Mouse (Mus musculus) thymus, adult 2 months (tissue): Measurements from ENCODE around the gene Pnliprp2. TPM values are rescaled to one million over a fixed set of nuclear protein-coding genes. Genes with fewer than 3 reads are reported as not detected.

Experiments
- DNase-seq: peaks from one replicate; pipeline ENCODE4 v3.0.0; 2021
- H3K27ac ChIP-seq: fragments of 200-500 bp; 2 replicates; pipeline ENCODE4 v1.5.1; 2012; ENCODE audit warnings: low read length, control low read depth; ENCODE audit not compliant: control insufficient read depth, insufficient read depth
- H3K27me3 ChIP-seq: fragments of 200-500 bp; 2 replicates; pipeline ENCODE4 v1.6.1; 2012; ENCODE audit warnings: mild to moderate bottlenecking, low read length, moderate library complexity, mixed read lengths; ENCODE audit not compliant: control insufficient read depth, insufficient read depth
- H3K36me3 ChIP-seq: fragments of 200-500 bp; 2 replicates; pipeline ENCODE4 v1.6.1; 2012; ENCODE audit warnings: mild to moderate bottlenecking, low read length, moderate library complexity; ENCODE audit not compliant: control insufficient read depth, insufficient read depth
- H3K4me1 ChIP-seq: fragments of 200-500 bp; replicated peaks from 2 replicates; pipeline ENCODE4 v1.6.1; 2012; ENCODE audit warnings: low read length; ENCODE audit not compliant: control insufficient read depth, insufficient read depth
- H3K4me3 ChIP-seq: fragments of 200-500 bp; 2 replicates; pipeline ENCODE4 v1.5.1; 2012; ENCODE audit warnings: mild to moderate bottlenecking, low read length, control low read depth, moderate library complexity; ENCODE audit not compliant: control insufficient read depth, insufficient read depth
- CTCF ChIP-seq: fragments of 200-500 bp; IDR thresholded peaks from 2 replicates; pipeline ENCODE4 v1.5.1; 2012; ENCODE audit warnings: mild to moderate bottlenecking, control low read depth, low read length, moderate library complexity, borderline replicate concordance; ENCODE audit not compliant: control insufficient read depth, poor library complexity, insufficient read depth; ENCODE audit errors: extremely low read depth
- POLR2A ChIP-seq: fragments of 200-500 bp; IDR thresholded peaks from 2 replicates; pipeline ENCODE4 v1.6.1; 2012; ENCODE audit warnings: mild to moderate bottlenecking, low read length, control low read depth, moderate library complexity; ENCODE audit not compliant: control insufficient read depth, poor library complexity, insufficient read depth; ENCODE audit errors: extremely low read depth
- WGBS: fragments of 180-500 bp; shearing (Covaris S2); methylation state at CpG from one replicate; pipeline ENCODE4 v1.1.7; 2018; 5-methylcytosine and 5-hydroxymethylcytosine counted together
- polyA plus RNA-seq: library from polyadenylated mRNA; depleted of rRNA; stranded (reverse); fragments of >200 nt; gene quantifications from 2 replicates; pipeline ENCODE4 v1.2.3, GENCODE M21; 2012

Pnliprp2 gene
- polyA plus RNA-seq, 1 experiment = not detected

- no peaks in the 10 kb centered on the region for H3K36me3 ChIP-seq
- no peak for TF ChIP-seq CTCF
- no peak for TF ChIP-seq POLR2A
- no peak for DNase-seq
These were observed 21.4 kb upstream of the Pnliprp2 start for GRCm38 (mm10) chr19:58738111-58738510.

GRCm38 (mm10) chr19:58741036-58741435 is 18.5 kb upstream of the Pnliprp2 start:
- H3K4me3 ChIP-seq = no peak overlapping the region
- no peak for DNase-seq
- H3K36me3 ChIP-seq = no peaks in the 10 kb centered on the region
- H3K27me3 ChIP-seq = no peaks in the 10 kb centered on the region
- H3K27ac ChIP-seq = no peak overlapping the region
- 81% methylated on average over 6 of the region's 6 CpGs for WGBS
- no peaks in the 10 kb centered on the region for H3K4me1 ChIP-seq
- TF ChIP-seq POLR2A (no peak), CTCF (no peak)

More at GRCm38 (mm10) chr19:58738111-58738510, 21.4 kb upstream of the Pnliprp2 start:
- H3K4me3 ChIP-seq = no peak overlapping the region
- no peaks in the 10 kb centered on the region for H3K27me3 ChIP-seq
- H3K27ac ChIP-seq = no peak overlapping the region
- no peaks in the 10 kb centered on the region for H3K4me1 ChIP-seq
- 92% methylated on average over 4 of the region's 4 CpGs for WGBS

- WGBS = 82% methylated on average over 4 of the region's 4 CpGs
- no peaks in the 10 kb centered on the region for H3K4me1 ChIP-seq
- H3K4me3 ChIP-seq = no peak overlapping the region
- no peaks in the 10 kb centered on the region for H3K27me3 ChIP-seq
- H3K27ac ChIP-seq = no peak overlapping the region
- no peak for DNase-seq
- H3K36me3 ChIP-seq = no peaks in the 10 kb centered on the region
- TF ChIP-seq CTCF (no peak), POLR2A (no peak)
These were observed 16.8 kb upstream of the Pnliprp2 start for GRCm38 (mm10) chr19:58742711-58743110.

GRCm38 (mm10) chr19:58743736-58744135 is 15.8 kb upstream of the Pnliprp2 start:
- H3K36me3 ChIP-seq = no peaks in the 10 kb centered on the region
- H3K4me1 ChIP-seq = no peaks in the 10 kb centered on the region
- WGBS = 29% methylated on average over 4 of the region's 4 CpGs
- no peak overlapping the region for H3K27ac ChIP-seq
- TF ChIP-seq CTCF (no peak), POLR2A (no peak)
- H3K4me3 ChIP-seq = no peak overlapping the region
- no peak for DNase-seq
- no peaks in the 10 kb centered on the region for H3K27me3 ChIP-seq

- H3K4me1 ChIP-seq = no peaks in the 10 kb centered on the region
- no peak overlapping the region for H3K27ac ChIP-seq
- no peak for TF ChIP-seq POLR2A
- no peak for TF ChIP-seq CTCF
- no peak for DNase-seq
- H3K27me3 ChIP-seq = no peaks in the 10 kb centered on the region
- 91% methylated on average over 9 of the region's 9 CpGs for WGBS
- no peak overlapping the region for H3K4me3 ChIP-seq
- H3K36me3 ChIP-seq = no peaks in the 10 kb centered on the region
These were observed 12.0 kb upstream of the Pnliprp2 start for GRCm38 (mm10) chr19:58747498-58748000.

GRCm38 (mm10) chr19:58750822-58751221 is 8.7 kb upstream of the Pnliprp2 start:
- no peaks in the 10 kb centered on the region for H3K36me3 ChIP-seq
- TF ChIP-seq POLR2A (no peak), CTCF (no peak)
- no peak overlapping the region for H3K27ac ChIP-seq
- H3K4me3 ChIP-seq = no peak overlapping the region
- no peak for DNase-seq
- 78% methylated on average over 2 of the region's 2 CpGs for WGBS
- H3K4me1 ChIP-seq = no peaks in the 10 kb centered on the region
- no peaks in the 10 kb centered on the region for H3K27me3 ChIP-seq

- no peaks in the 10 kb centered on the region for H3K27me3 ChIP-seq
- no peak overlapping the region for H3K4me3 ChIP-seq
- no peak overlapping the region for H3K27ac ChIP-seq
- no peak for TF ChIP-seq POLR2A
- no peak for TF ChIP-seq CTCF
- H3K36me3 ChIP-seq = no peaks in the 10 kb centered on the region
- no peaks in the 10 kb centered on the region for H3K4me1 ChIP-seq
- no peak for DNase-seq
- 66% methylated on average over 2 of the region's 2 CpGs for WGBS
These were observed 8.0 kb upstream of the Pnliprp2 start for GRCm38 (mm10) chr19:58751504-58751903.
